Mouse (Mus musculus) limb, embryonic 14.5 days (tissue): ENCODE measurements around the gene Lmo7. TPM values are rescaled to one million over a fixed set of nuclear protein-coding genes. Genes with fewer than 3 reads are reported as not detected.

Experiments used
- ATAC-seq: fragments of 200-750 bp; cut with Nextera tagmentation; 2 replicates; pipeline ENCODE4 v1.8.0; 2017; ENCODE audit warnings: low read depth, moderate number of reproducible peaks, moderate TSS enrichment; ENCODE audit not compliant: low FRiP score
- DNase-seq: peaks from one replicate; pipeline ENCODE4 v3.0.0-alpha.2; 2015; ENCODE audit warnings: low spot score
- H3K27ac ChIP-seq: fragments of 300-500 bp; sonication (generic); replicated peaks from 2 replicates; pipeline ENCODE4 v1.5.1; 2014; ENCODE audit warnings: low read depth, mild to moderate bottlenecking, low read length, moderate library complexity, mixed read lengths
- H3K27me3 ChIP-seq: fragments of 300-500 bp; sonication (generic); 2 replicates; pipeline ENCODE4 v1.6.1; 2014; ENCODE audit warnings: low read length, mixed read lengths; ENCODE audit not compliant: control insufficient read depth, insufficient read depth
- H3K36me3 ChIP-seq: fragments of 300-500 bp; sonication (generic); 2 replicates; pipeline ENCODE4 v1.6.1; 2014; ENCODE audit warnings: mild to moderate bottlenecking, low read length, moderate library complexity, mixed read lengths; ENCODE audit not compliant: control insufficient read depth, insufficient read depth
- H3K4me1 ChIP-seq: fragments of 300-500 bp; sonication (generic); 2 replicates; pipeline ENCODE4 v1.6.1; 2014; ENCODE audit warnings: antibody characterized with exemption, low read length, mixed read lengths; ENCODE audit not compliant: control insufficient read depth, insufficient read depth
- H3K4me2 ChIP-seq: fragments of 300-500 bp; sonication (generic); replicated peaks from 2 replicates; pipeline ENCODE4 v1.6.1; 2014; ENCODE audit warnings: low read depth, mild to moderate bottlenecking, low read length, moderate library complexity; ENCODE audit not compliant: severe bottlenecking
- H3K4me3 ChIP-seq: fragments of 300-500 bp; sonication (generic); replicated peaks from 2 replicates; pipeline ENCODE4 v1.5.1; 2014; ENCODE audit warnings: low read length
- H3K9ac ChIP-seq: fragments of 300-500 bp; sonication (generic); 2 replicates; pipeline ENCODE4 v1.6.1; 2014; ENCODE audit warnings: mild to moderate bottlenecking, low read depth, low read length, moderate library complexity; ENCODE audit not compliant: severe bottlenecking
- H3K9me3 ChIP-seq: fragments of 300-500 bp; sonication (generic); 2 replicates; pipeline ENCODE4 v1.6.1; 2016; ENCODE audit warnings: low read length; ENCODE audit not compliant: control insufficient read depth
- POLR2A ChIP-seq: fragments of 200-500 bp; IDR thresholded peaks from 2 replicates; pipeline ENCODE4 v1.8.0; 2012; ENCODE audit warnings: inconsistent platforms, mild to moderate bottlenecking, moderate library complexity, borderline replicate concordance; ENCODE audit not compliant: insufficient read depth, insufficient read length; ENCODE audit errors: extremely low read depth
- WGBS: fragments of 180-500 bp; shearing (Covaris S2); extraction: QIAGEN DNeasy Blood & Tissue Kit; methylation state at CpG from one replicate; pipeline ENCODE4 v1.1.7; 2014; 5-methylcytosine and 5-hydroxymethylcytosine counted together
- polyA plus RNA-seq, 2 experiments: library from polyadenylated mRNA; depleted of rRNA in 1 of 2; stranded (reverse) in 1 of 2; unstranded in 1 of 2; fragments of >200 nt; fragmentation: Nextera tagmentation in 1 of 2; extraction: Ambion mirVana in 1 of 2; gene quantifications; 2 replicates each; pipeline versions ENCODE4 v1.2.1 to v1.2.3; 2012 to 2014

Lmo7 gene
- polyA plus RNA-seq, 2 experiments: 21.6 to 26.2 TPM

DNA sequence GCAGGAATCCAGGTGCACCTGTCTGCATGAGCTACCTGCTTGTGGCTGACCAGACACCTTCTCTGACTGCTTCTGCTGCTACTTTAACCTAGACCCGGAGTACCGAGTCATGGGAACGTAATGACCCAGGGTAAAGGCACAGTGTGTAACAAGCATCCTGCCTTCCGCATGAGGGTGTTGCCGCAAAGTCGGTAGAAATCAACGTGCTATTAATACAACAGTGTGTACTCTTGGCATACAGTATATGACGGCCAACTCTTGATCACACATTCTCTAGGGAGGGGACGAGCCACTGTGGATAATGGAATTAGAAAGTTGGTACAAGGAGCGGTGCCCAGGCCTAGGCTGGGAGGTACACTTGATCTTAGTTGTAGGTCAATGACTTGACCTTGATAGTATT lies 156.6 kb downstream of the Lmo7 start:
- 96% methylated on average over 10 of the region's 10 CpGs for WGBS
- Histone ChIP-seq H3K27me3 (no peaks in the 10 kb centered on the region), H3K4me2 (no peak overlapping the region), H3K27ac (no peak overlapping the region), H3K4me3 (no peak overlapping the region), H3K9me3 (no peaks in the 10 kb centered on the region), H3K36me3 (no peaks in the 10 kb centered on the region), H3K9ac (no peak overlapping the region), H3K4me1 (0 out of 2 replicates have a peak, but pooled peaks cover 2% of the 10 kb centered on the region)
- no peak for TF ChIP-seq POLR2A
- ATAC-seq (no peak), DNase-seq (no peak)

- Histone ChIP-seq H3K36me3 (no peaks in the 10 kb centered on the region), H3K9me3 (no peaks in the 10 kb centered on the region), H3K4me2 (no peak overlapping the region), H3K27ac (no peak overlapping the region), H3K9ac (no peak overlapping the region), H3K4me3 (no peak overlapping the region), H3K4me1 (peaks cover 9% of the 10 kb centered on the region; the same call in 1 of the 2 replicates), H3K27me3 (no peaks in the 10 kb centered on the region)
- ATAC-seq (no peak), DNase-seq (no peak)
- TF ChIP-seq POLR2A: no peak
- 79% methylated on average over 10 of the region's 10 CpGs for WGBS
Observed at GRCm38 (mm10) chr14:101891903-101892448, 162.2 kb downstream of the Lmo7 start.

DNA sequence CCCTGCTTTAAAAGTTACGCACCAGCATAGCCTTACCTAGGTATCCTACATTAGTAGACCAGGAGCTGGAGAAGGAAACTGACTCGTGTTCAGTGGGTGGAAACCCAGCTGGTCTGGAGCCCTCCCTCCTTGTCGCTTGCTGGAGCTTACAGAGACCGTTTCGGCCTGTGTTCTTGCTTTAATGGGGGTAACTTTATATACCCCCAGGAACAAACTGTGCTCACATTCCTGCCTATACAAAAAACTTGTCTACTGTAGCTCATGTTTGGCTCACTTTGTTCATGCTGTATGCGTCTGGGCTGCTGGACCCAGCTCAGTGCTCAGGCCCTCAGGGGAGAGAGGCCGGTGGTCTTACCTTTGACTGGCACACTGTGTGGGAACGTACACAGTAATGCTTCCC lies 162.7 kb downstream of the Lmo7 start:
- ATAC-seq: peak; percentile 78; the same call in 1 of the 2 replicates
- DNase-seq: peak; percentile 7
- H3K27ac ChIP-seq: 0 out of 2 replicates have a peak overlapping the region, but pooled peaks have one; percentile 9

DNA sequence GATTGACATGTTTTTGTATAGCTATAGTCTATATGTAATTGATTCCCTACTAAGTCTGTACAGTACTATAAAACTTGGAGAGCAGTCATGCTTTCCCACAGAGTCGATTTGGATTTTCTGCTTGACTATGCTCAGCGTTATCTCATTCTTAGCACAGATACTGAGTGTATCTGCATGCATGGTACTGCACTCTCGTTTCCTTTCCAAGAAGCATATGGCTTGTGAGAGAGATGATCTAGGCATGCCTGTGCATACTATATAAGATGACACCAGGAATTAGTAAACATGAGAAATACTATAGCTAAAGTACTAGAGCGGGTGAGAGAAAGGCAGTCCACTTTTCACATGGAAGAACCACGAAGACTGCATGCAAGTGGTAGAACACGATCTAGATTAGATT lies 163.5 kb downstream of the Lmo7 start:
- Histone ChIP-seq H3K4me2 (no peak overlapping the region), H3K27me3 (no peaks in the 10 kb centered on the region), H3K4me1 (peaks cover 9% of the 10 kb centered on the region; the same call in 1 of the 2 replicates), H3K9ac (no peak overlapping the region), H3K9me3 (no peaks in the 10 kb centered on the region), H3K4me3 (no peak overlapping the region), H3K36me3 (no peaks in the 10 kb centered on the region), H3K27ac (no peak overlapping the region)
- 88% methylated on average over 6 of the region's 6 CpGs for WGBS
- DNase-seq (no peak), ATAC-seq (no peak)
- no peak for TF ChIP-seq POLR2A

More for the DNA sequence above, 162.7 kb downstream of the Lmo7 start:
- Histone ChIP-seq H3K27me3 (no peaks in the 10 kb centered on the region), H3K9ac (no peak overlapping the region), H3K9me3 (no peaks in the 10 kb centered on the region), H3K4me1 (peaks cover 9% of the 10 kb centered on the region; the same call in 1 of the 2 replicates), H3K36me3 (no peaks in the 10 kb centered on the region), H3K4me3 (no peak overlapping the region), H3K4me2 (no peak overlapping the region)
- no peak for TF ChIP-seq POLR2A
- WGBS: 22% methylated on average over 8 of the region's 8 CpGs

DNA sequence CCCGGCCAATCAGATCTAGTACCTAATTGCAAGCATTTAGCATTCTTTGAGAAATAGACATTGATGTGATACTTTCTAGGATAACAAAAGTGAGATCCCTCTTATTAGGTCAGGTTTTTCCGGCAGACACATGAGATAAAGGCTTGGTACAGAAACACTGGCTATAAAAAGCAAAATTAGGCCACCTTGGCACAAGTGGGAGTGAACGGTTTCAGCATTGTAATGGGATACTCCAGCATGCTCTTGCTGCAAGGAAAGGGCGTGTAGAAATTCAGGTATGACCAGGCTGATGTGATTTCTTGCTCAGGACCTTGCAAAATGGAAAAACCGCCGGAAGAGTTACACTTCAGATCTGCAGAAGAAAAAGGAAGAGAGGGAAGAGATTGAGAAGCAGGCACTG lies 168.5 kb downstream of the Lmo7 start:
- H3K4me1 ChIP-seq: no peaks in the 10 kb centered on the region
- WGBS: 63% methylated on average over 6 of the region's 6 CpGs

More for the DNA sequence above, 168.5 kb downstream of the Lmo7 start:
- Histone ChIP-seq H3K4me2 (no peak overlapping the region), H3K36me3 (no peaks in the 10 kb centered on the region), H3K27me3 (no peaks in the 10 kb centered on the region), H3K27ac (no peak overlapping the region), H3K9ac (no peak overlapping the region), H3K4me3 (no peak overlapping the region), H3K9me3 (no peaks in the 10 kb centered on the region)
- no peak for DNase-seq
- TF ChIP-seq POLR2A: no peak
- ATAC-seq: no peak
